9 mouse cellular contexts compared by ENCODE assay signal in genomic region chr4:89687961-89688803, GRCm38 (mm10). TPM values are rescaled to one million over a fixed set of nuclear protein-coding genes. Genes with fewer than 3 reads are reported as not detected.
DNase-seq lines count a peak whose midpoint lies in the region; ATAC-seq and TF ChIP-seq lines count a peak whose summit lies in the region.
"Had no signal": no experiment of that assay in that cellular context is flagged by ENCODE, and none has a peak within 500 bp of the region (broad histone marks: within the 10 kb centered on the region; RNA-seq: fewer than 3 reads in every experiment).

No protein-coding gene starts in this region.

- H3K4me2 ChIP-seq in lung, embryonic 15.5 days, result peak overlapping the region; percentile 69
- H3K4me2 ChIP-seq in heart, embryonic 12.5 days, result peak overlapping the region; percentile 85
- peak overlapping the region; percentile 84 for H3K4me2 ChIP-seq in kidney, embryonic 14.5 days (replicated peaks; ENCODE audit: low read depth, low read length)
- H3K4me2 ChIP-seq in stomach, embryonic 16.5 days (ENCODE audit: low read depth, low read length), result peak overlapping the region; percentile 84

- H3K27ac ChIP-seq in lung, embryonic 15.5 days, result no peak overlapping the region
- no peak overlapping the region for H3K27ac ChIP-seq in bone marrow macrophage, adult 2 months (ENCODE audit: insufficient read depth, low read depth, low read length)
- no peak overlapping the region for H3K27ac ChIP-seq in heart, embryonic 12.5 days (ENCODE audit: poor library complexity, severe bottlenecking)
- no peak overlapping the region for H3K27ac ChIP-seq in kidney, embryonic 14.5 days (ENCODE audit: low read depth, low read length)
- no peak overlapping the region for H3K27ac ChIP-seq in stomach, embryonic 16.5 days (ENCODE audit: low read length)

- peak overlapping the region; percentile 24; the same call in 1 of the 2 replicates for H3K9ac ChIP-seq in lung, embryonic 15.5 days
- H3K9ac ChIP-seq in heart, embryonic 12.5 days, result peak overlapping the region; percentile 55
- 0 out of 2 replicates have a peak overlapping the region, but pooled peaks have one; percentile 28 for H3K9ac ChIP-seq in kidney, embryonic 14.5 days (ENCODE audit: low read depth, low read length)
- H3K9ac ChIP-seq in stomach, embryonic 16.5 days (ENCODE audit: low read length), result peak overlapping the region; percentile 58

- H3K4me1 ChIP-seq in lung, embryonic 15.5 days, result peaks cover 9% of the 10 kb centered on the region; the same call in 1 of the 2 replicates
- no peaks in the 10 kb centered on the region for H3K4me1 ChIP-seq in bone marrow macrophage, adult 2 months (ENCODE audit: control insufficient read depth, insufficient read depth, low read length)
- no peaks in the 10 kb centered on the region; the same call in 1 of the 2 replicates for H3K4me1 ChIP-seq in heart, embryonic 12.5 days (replicated peaks)
- no peaks in the 10 kb centered on the region for H3K4me1 ChIP-seq in kidney, embryonic 14.5 days (ENCODE audit: control insufficient read depth, insufficient read depth, low read length)
- peaks cover 10% of the 10 kb centered on the region; the same call in 1 of the 2 replicates for H3K4me1 ChIP-seq in stomach, embryonic 16.5 days (ENCODE audit: control insufficient read depth, insufficient read depth, low read length)

- peak; percentile 65 for ATAC-seq in lung, embryonic 15.5 days (ENCODE audit: borderline replicate concordance, extremely low read depth, low FRiP score, low TSS enrichment)
- ATAC-seq in heart, embryonic 12.5 days (ENCODE audit: insufficient number of reproducible peaks, low FRiP score), result peak; percentile 80
- ATAC-seq in kidney, embryonic 14.5 days (ENCODE audit: low FRiP score, low TSS enrichment), result peak; percentile 94
- ATAC-seq in megakaryocyte progenitor cell, adult 5-6 weeks (replicated peaks; ENCODE audit: poor library complexity), result peak; percentile 67
- peak; percentile 84 for ATAC-seq in stomach, embryonic 16.5 days (ENCODE audit: insufficient read depth, low FRiP score)

- H3K36me3 ChIP-seq in lung, embryonic 15.5 days, result no peaks in the 10 kb centered on the region
- no peaks in the 10 kb centered on the region for H3K36me3 ChIP-seq in heart, embryonic 12.5 days
- no peaks in the 10 kb centered on the region for H3K36me3 ChIP-seq in kidney, embryonic 14.5 days (ENCODE audit: control insufficient read depth, insufficient read depth, low read length)
- H3K36me3 ChIP-seq in stomach, embryonic 16.5 days (ENCODE audit: control insufficient read depth, insufficient read depth, low read length), result no peaks in the 10 kb centered on the region

- no peak for TF ChIP-seq CTCF in bone marrow macrophage, adult 2 months (IDR thresholded peaks at IDR 0.05; ENCODE audit: low read depth, low read length)

- peak overlapping the region; percentile 40 for H3K4me3 ChIP-seq in lung, embryonic 15.5 days
- peak overlapping the region; percentile 1; the same call in 1 of the 2 replicates for H3K4me3 ChIP-seq in bone marrow macrophage, adult 2 months (ENCODE audit: insufficient read depth, low read length)
- H3K4me3 ChIP-seq in heart, embryonic 12.5 days, result peak overlapping the region; percentile 63
- H3K4me3 ChIP-seq in kidney, embryonic 14.5 days (ENCODE audit: low read length), result peak overlapping the region; percentile 52
- H3K4me3 ChIP-seq in stomach, embryonic 16.5 days (replicated peaks; ENCODE audit: low read length), result peak overlapping the region; percentile 56
- H3K4me3 ChIP-seq: myocyte had no signal

- under 1% methylated on average over 78 of the region's 78 CpGs for WGBS in lung, embryonic 15.5 days
- under 1% methylated on average over 77 of the region's 78 CpGs for WGBS in heart, embryonic 12.5 days
- WGBS in kidney, embryonic 14.5 days, result under 1% methylated on average over 78 of the region's 78 CpGs
- WGBS in stomach, embryonic 16.5 days, result under 1% methylated on average over 78 of the region's 78 CpGs

- TF ChIP-seq POLR2A in bone marrow macrophage, adult 2 months (IDR thresholded peaks at IDR 0.05; ENCODE audit: borderline replicate concordance, low read depth, low read length), result no peak

- DNase-seq in lung, postnatal 36 days, result no peak
- no peak for DNase-seq in spleen, postnatal 36 days (ENCODE audit: low spot score in 2 of 2)

- no peaks in the 10 kb centered on the region for H3K9me3 ChIP-seq in lung, embryonic 15.5 days
- no peaks in the 10 kb centered on the region for H3K9me3 ChIP-seq in heart, embryonic 12.5 days (replicated peaks)
- no peaks in the 10 kb centered on the region for H3K9me3 ChIP-seq in kidney, embryonic 14.5 days (ENCODE audit: control insufficient read depth, low read length)
- H3K9me3 ChIP-seq in stomach, embryonic 16.5 days (replicated peaks; ENCODE audit: control insufficient read depth, low read length), result no peaks in the 10 kb centered on the region

- H3K27me3 ChIP-seq in lung, embryonic 15.5 days, result peaks cover 47% of the 10 kb centered on the region
- peaks cover 30% of the 10 kb centered on the region for H3K27me3 ChIP-seq in heart, embryonic 12.5 days (replicated peaks)
- H3K27me3 ChIP-seq in kidney, embryonic 14.5 days (ENCODE audit: control insufficient read depth, insufficient read depth, low read length), result peaks cover 39% of the 10 kb centered on the region
- peaks cover 32% of the 10 kb centered on the region for H3K27me3 ChIP-seq in stomach, embryonic 16.5 days (ENCODE audit: control insufficient read depth, insufficient read depth, low read length)

RNA-seq across cellular contexts. Expression of gene Dmrta1, which starts 8.9 kb away (rescaled TPM):
- not detected in 2 replicates for polyA plus RNA-seq in lung, embryonic 15.5 days (2015; fragmentation: Nextera tagmentation; extraction: Ambion mirVana)
- polyA plus RNA-seq in bone marrow macrophage, adult 2 months (2012; ENCODE audit: insufficient read depth, insufficient read length, missing spikeins), result not detected in 2 replicates
- polyA plus RNA-seq in heart, embryonic 12.5 days (2016; fragmentation: Nextera tagmentation; extraction: Ambion mirVana), result 0.63 and 0.76 TPM in 2 replicates
- 0.09 and 0.18 TPM in 2 replicates for polyA plus RNA-seq in kidney, embryonic 14.5 days (2014; fragmentation: Nextera tagmentation; extraction: Ambion mirVana)
- total RNA-seq in megakaryocyte progenitor cell, adult 5-6 weeks (2015), result not detected in 2 replicates
- total RNA-seq in megakaryocyte progenitor cell, adult 5-6 weeks (2017), result 0.07 TPM in 1 of 2 replicates, not detected in the other
- 0.22 and 0.28 TPM in 2 replicates for polyA plus RNA-seq in stomach, embryonic 16.5 days (2015; fragmentation: Nextera tagmentation; extraction: Ambion mirVana)
- polyA plus RNA-seq: myocyte had no signal

Comparison
In these comparisons a context has a peak if more than half of its experiments do, and no peak if none do; other contexts are left out.
1. H3K4me3 ChIP-seq: peak in every context shown above with its lines; median percentile 63 in heart, embryonic 12.5 days; 56 in stomach, embryonic 16.5 days; 52 in kidney, embryonic 14.5 days; 40 in lung, embryonic 15.5 days; 1 in bone marrow macrophage, adult 2 months.